In the genomic region with DNA sequence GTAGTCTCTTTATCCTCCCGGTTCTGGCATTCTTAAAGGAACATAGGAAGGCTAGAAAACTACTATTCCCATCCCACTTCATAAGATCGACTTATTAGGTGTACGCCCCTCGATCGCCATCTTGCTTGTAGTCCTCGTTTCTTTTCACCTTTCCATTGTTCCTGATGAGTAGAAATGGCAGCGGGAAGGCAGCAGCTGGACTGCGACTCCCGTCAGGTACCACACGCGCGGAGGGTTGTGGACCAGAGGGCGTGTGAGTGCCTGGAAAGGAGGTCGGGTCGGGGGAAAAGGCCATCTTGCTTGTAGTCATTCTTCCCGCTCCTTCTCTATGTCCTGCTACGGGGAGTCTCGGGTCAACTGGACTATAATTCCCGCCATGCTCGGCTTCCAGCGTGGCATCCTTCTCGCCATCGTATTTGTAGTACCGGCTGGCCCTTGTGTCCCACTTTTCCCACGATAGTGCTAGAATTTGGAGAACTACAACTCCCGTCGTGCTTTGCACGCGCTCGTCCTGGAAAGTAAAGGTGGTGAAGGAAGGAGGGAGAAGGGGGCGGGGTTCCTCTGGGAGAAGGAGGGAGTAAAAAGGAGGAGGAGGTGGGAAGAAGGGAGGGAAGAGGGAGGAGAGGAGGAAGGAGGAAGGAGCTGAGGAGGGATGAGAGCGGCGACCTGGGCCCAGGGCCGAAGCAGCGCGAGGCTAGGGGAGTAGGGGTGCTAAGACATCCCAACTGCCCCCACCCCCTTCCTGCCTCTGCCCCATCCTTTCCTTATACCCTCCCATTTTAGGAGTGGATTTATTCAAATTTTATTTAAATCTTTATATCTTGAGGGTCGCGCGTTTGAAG, we compare ENCODE assay signal across 8 mouse cellular contexts. TPM values are rescaled to one million over a fixed set of nuclear protein-coding genes. Genes with fewer than 3 reads are reported as not detected.
DNase-seq lines count a peak whose midpoint lies in the region; ATAC-seq lines count a peak whose summit lies in the region.

No protein-coding gene starts in this region.

- intact Hi-C loops in gastrocnemius, postnatal 14 days (cut with DNase I; ENCODE audit: low total_unique reads): no loop called here
- intact Hi-C loops in left cerebral cortex, postnatal 10 days (cut with DNase I): loop anchor here (5.0 kb wide), 1 partner anchor 69 kb away; no protein-coding TSS in a partner anchor

- ATAC-seq in inflammation-experienced regulatory T-cells, adult 6 months: peak; percentile 58
- ATAC-seq in megakaryocyte-erythroid progenitor cell, adult 5-6 weeks (replicated peaks; ENCODE audit: low FRiP score, low TSS enrichment, poor library complexity, severe bottlenecking): peak; percentile 58

- DNase-seq in adrenal gland, adult (ENCODE audit: inconsistent age in 2 of 2, low spot score in 1 of 2): peak; percentile 98 to 99
- peak; percentile 99 for DNase-seq in embryo, embryonic 10.5 days (ENCODE audit: low spot score)
- DNase-seq in gastrocnemius, postnatal 14 days: peak; percentile 93
- DNase-seq in left cerebral cortex, postnatal 10 days (ENCODE audit: extremely low spot score in 1 of 2, low spot score in 2 of 2): peak; percentile 96 to 98
- peak; percentile 98 to 99 for DNase-seq in right cerebral cortex, postnatal 36 days (ENCODE audit: low spot score in 2 of 2)
- DNase-seq in yolk sac, embryonic 10.5 days (ENCODE audit: low spot score): peak; percentile 99

RNA-seq across cellular contexts. Expression of gene Fbxl19, which starts 1.5 kb away (rescaled TPM):
- total RNA-seq in gastrocnemius, postnatal 14 days (2021): 1 to 10 TPM; 2.4 to 3.1 TPM
- polyA plus RNA-seq in inflammation-experienced regulatory T-cells, adult 6 months (2017; shearing (Covaris generic)): under 1 TPM; 0.31 to 0.87 (median 0.84) TPM
- total RNA-seq in left cerebral cortex, postnatal 10 days (2021): 100 to 1,000 TPM in 1 of 2 experiments, 10 to 100 TPM in 1; 99.3 to 107 TPM
- total RNA-seq in megakaryocyte-erythroid progenitor cell, adult 5-6 weeks (2014; fragmentation: Nextera tagmentation): 11.6 and 14.2 TPM in 2 replicates
- total RNA-seq in megakaryocyte-erythroid progenitor cell, adult 5-6 weeks (2017): 12.2 and 12.5 TPM in 2 replicates

RNA-seq across cellular contexts. Expression of gene Ctf2, which starts 13.9 kb away (rescaled TPM):
- total RNA-seq in gastrocnemius, postnatal 14 days (2021): not detected
- polyA plus RNA-seq in inflammation-experienced regulatory T-cells, adult 6 months (2017; shearing (Covaris generic)): not detected
- not detected for total RNA-seq in left cerebral cortex, postnatal 10 days (2021)
- not detected in 2 replicates for total RNA-seq in megakaryocyte-erythroid progenitor cell, adult 5-6 weeks (2014; fragmentation: Nextera tagmentation)
- not detected in 2 replicates for total RNA-seq in megakaryocyte-erythroid progenitor cell, adult 5-6 weeks (2017)

RNA-seq across cellular contexts. Expression of gene Orai3, which starts 23.7 kb away (rescaled TPM):
- 1 to 10 TPM; 8.1 to 9.2 TPM for total RNA-seq in gastrocnemius, postnatal 14 days (2021)
- 10 to 100 TPM; 11.3 to 14.3 (median 14.2) TPM for polyA plus RNA-seq in inflammation-experienced regulatory T-cells, adult 6 months (2017; shearing (Covaris generic))
- 10 to 100 TPM; 17.4 to 19.6 TPM for total RNA-seq in left cerebral cortex, postnatal 10 days (2021)
- total RNA-seq in megakaryocyte-erythroid progenitor cell, adult 5-6 weeks (2014; fragmentation: Nextera tagmentation): 23.4 and 29.5 TPM in 2 replicates
- total RNA-seq in megakaryocyte-erythroid progenitor cell, adult 5-6 weeks (2017): 21.0 and 22.9 TPM in 2 replicates

RNA-seq across cellular contexts. Expression of gene Setd1a, which starts 30.6 kb away (rescaled TPM):
- 10 to 100 TPM; 15.6 to 17.4 TPM for total RNA-seq in gastrocnemius, postnatal 14 days (2021)
- polyA plus RNA-seq in inflammation-experienced regulatory T-cells, adult 6 months (2017; shearing (Covaris generic)): 1 to 10 TPM; 3.9 to 7.9 (median 6.8) TPM
- total RNA-seq in left cerebral cortex, postnatal 10 days (2021): 10 to 100 TPM; 35.0 to 40.9 TPM
- 83.0 and 94.4 TPM in 2 replicates for total RNA-seq in megakaryocyte-erythroid progenitor cell, adult 5-6 weeks (2014; fragmentation: Nextera tagmentation)
- 10.6 and 19.5 TPM in 2 replicates for total RNA-seq in megakaryocyte-erythroid progenitor cell, adult 5-6 weeks (2017)

RNA-seq across cellular contexts. Expression of gene Ctf1, which starts 33.3 kb away (rescaled TPM):
- total RNA-seq in gastrocnemius, postnatal 14 days (2021): 10 to 100 TPM; 12.1 to 14.6 TPM
- polyA plus RNA-seq in inflammation-experienced regulatory T-cells, adult 6 months (2017; shearing (Covaris generic)): not detected
- 1 to 10 TPM; 2.9 to 4.5 TPM for total RNA-seq in left cerebral cortex, postnatal 10 days (2021)
- total RNA-seq in megakaryocyte-erythroid progenitor cell, adult 5-6 weeks (2014; fragmentation: Nextera tagmentation): 4.2 and 5.5 TPM in 2 replicates
- 1.9 and 3.0 TPM in 2 replicates for total RNA-seq in megakaryocyte-erythroid progenitor cell, adult 5-6 weeks (2017)

Comparison
In these comparisons a context has a peak if more than half of its experiments do, and no peak if none do; other contexts are left out.
1. Peak in every context shown above with its lines: DNase-seq and ATAC-seq.
2. RNA of gene Fbxl19, which starts 1.5 kb away (total RNA-seq): 99.3 to 107 TPM in left cerebral cortex, postnatal 10 days; 11.6 to 14.2 TPM in megakaryocyte-erythroid progenitor cell, adult 5-6 weeks and 2.4 to 3.1 TPM in gastrocnemius, postnatal 14 days; every median in the first group is over 4 times any median in the second.